Mouse (Mus musculus) embryonic facial prominence, embryonic 13.5 days (tissue): ENCODE results near the gene Tdp1. TPM values are rescaled to one million over a fixed set of nuclear protein-coding genes. Genes with fewer than 3 reads are reported as not detected.

Source experiments
- ATAC-seq: fragments of 200-750 bp; cut with Nextera tagmentation; 2 replicates; pipeline ENCODE4 v1.8.0; 2017; ENCODE audit warnings: low read depth; ENCODE audit not compliant: insufficient number of reproducible peaks, insufficient read depth, low FRiP score, low TSS enrichment
- H3K27ac ChIP-seq: fragments of 300-500 bp; sonication (generic); 2 replicates; pipeline ENCODE4 v1.5.1; 2015; ENCODE audit warnings: moderate library complexity, mild to moderate bottlenecking, inconsistent platforms
- H3K27me3 ChIP-seq: fragments of 300-500 bp; sonication (generic); 2 replicates; pipeline ENCODE4 v1.6.1; 2015; ENCODE audit warnings: mild to moderate bottlenecking, inconsistent platforms
- H3K36me3 ChIP-seq: fragments of 300-500 bp; sonication (generic); 2 replicates; pipeline ENCODE4 v1.6.1; 2015; ENCODE audit warnings: mild to moderate bottlenecking, inconsistent platforms
- H3K4me1 ChIP-seq: fragments of 300-500 bp; sonication (generic); 2 replicates; pipeline ENCODE4 v1.6.1; 2015; ENCODE audit warnings: inconsistent platforms
- H3K4me2 ChIP-seq: fragments of 300-500 bp; sonication (generic); 2 replicates; pipeline ENCODE4 v1.6.1; 2015; ENCODE audit warnings: moderate library complexity, mild to moderate bottlenecking, inconsistent platforms
- H3K4me3 ChIP-seq: fragments of 300-500 bp; sonication (generic); 2 replicates; pipeline ENCODE4 v1.5.1; 2015; ENCODE audit warnings: mild to moderate bottlenecking, inconsistent platforms
- H3K9ac ChIP-seq: fragments of 300-500 bp; sonication (generic); 2 replicates; pipeline ENCODE4 v1.6.1; 2015; ENCODE audit warnings: mild to moderate bottlenecking, inconsistent platforms
- H3K9me3 ChIP-seq: fragments of 300-500 bp; sonication (generic); 2 replicates; pipeline ENCODE4 v1.6.1; 2016; ENCODE audit warnings: inconsistent platforms
- WGBS: fragments of 180-500 bp; shearing (Covaris S2); methylation state at CpG from one replicate; pipeline ENCODE4 v1.1.7; 2015; ENCODE audit warnings: mixed read lengths; 5-methylcytosine and 5-hydroxymethylcytosine counted together
- polyA plus RNA-seq: library from polyadenylated mRNA; unstranded; fragments of >200 nt; fragmentation: Nextera tagmentation; extraction: Ambion mirVana; gene quantifications from 2 replicates; pipeline ENCODE4 v1.2.1, GENCODE M21; 2015

Tdp1 gene
- polyA plus RNA-seq, 1 experiment from 2014 or later = 65.5 TPM

GRCm38 (mm10) chr12:99929160-99929559 lies 44.8 kb downstream of the Tdp1 start:
- H3K4me2 ChIP-seq = no peak overlapping the region
- ATAC-seq = no peak
- no peak overlapping the region for H3K27ac ChIP-seq
- no peaks in the 10 kb centered on the region for H3K4me1 ChIP-seq
- no peaks in the 10 kb centered on the region for H3K27me3 ChIP-seq
- H3K9ac ChIP-seq = no peak overlapping the region
- no peaks in the 10 kb centered on the region for H3K9me3 ChIP-seq
- 77% methylated on average over 1 of the region's 1 CpGs for WGBS
- H3K4me3 ChIP-seq = no peak overlapping the region
- peaks cover 56% of the 10 kb centered on the region for H3K36me3 ChIP-seq

- no peak for ATAC-seq
- no peaks in the 10 kb centered on the region for H3K9me3 ChIP-seq
- H3K4me2 ChIP-seq = no peak overlapping the region
- H3K36me3 ChIP-seq = peaks cover 61% of the 10 kb centered on the region
- no peak overlapping the region for H3K4me3 ChIP-seq
- no peak overlapping the region for H3K9ac ChIP-seq
- 84% methylated on average over 4 of the region's 4 CpGs for WGBS
- no peak overlapping the region for H3K27ac ChIP-seq
- H3K4me1 ChIP-seq = no peaks in the 10 kb centered on the region
- no peaks in the 10 kb centered on the region for H3K27me3 ChIP-seq
Observed at GRCm38 (mm10) chr12:99932245-99932644, 47.9 kb downstream of the Tdp1 start.

GRCm38 (mm10) chr12:99933630-99934029 lies 49.3 kb downstream of the Tdp1 start:
- no peak overlapping the region for H3K4me3 ChIP-seq
- peaks cover 63% of the 10 kb centered on the region for H3K36me3 ChIP-seq
- H3K9me3 ChIP-seq = no peaks in the 10 kb centered on the region
- H3K4me1 ChIP-seq = no peaks in the 10 kb centered on the region
- 95% methylated on average over 3 of the region's 3 CpGs for WGBS
- H3K27me3 ChIP-seq = no peaks in the 10 kb centered on the region
- H3K27ac ChIP-seq = no peak overlapping the region
- no peak overlapping the region for H3K9ac ChIP-seq
- no peak for ATAC-seq
- H3K4me2 ChIP-seq = no peak overlapping the region

- no peaks in the 10 kb centered on the region for H3K27me3 ChIP-seq
- H3K9me3 ChIP-seq = no peaks in the 10 kb centered on the region
- 91% methylated on average over 8 of the region's 8 CpGs for WGBS
- H3K36me3 ChIP-seq = peaks cover 75% of the 10 kb centered on the region
- no peaks in the 10 kb centered on the region for H3K4me1 ChIP-seq
- H3K9ac ChIP-seq = no peak overlapping the region
- H3K4me3 ChIP-seq = no peak overlapping the region
- ATAC-seq = no peak
- H3K27ac ChIP-seq = no peak overlapping the region
- H3K4me2 ChIP-seq = no peak overlapping the region
Observed at GRCm38 (mm10) chr12:99935403-99935802, 51.1 kb downstream of the Tdp1 start.

GRCm38 (mm10) chr12:99938476-99938875 lies 54.2 kb downstream of the Tdp1 start:
- no peak overlapping the region for H3K9ac ChIP-seq
- no peak overlapping the region for H3K4me3 ChIP-seq
- no peaks in the 10 kb centered on the region for H3K4me1 ChIP-seq
- whole genome bisulfite sequencing = 60% methylated on average over 4 of the region's 4 CpGs
- peaks cover 83% of the 10 kb centered on the region for H3K36me3 ChIP-seq
- H3K4me2 ChIP-seq = no peak overlapping the region
- no peak overlapping the region for H3K27ac ChIP-seq
- H3K27me3 ChIP-seq = no peaks in the 10 kb centered on the region
- H3K9me3 ChIP-seq = no peaks in the 10 kb centered on the region
- ATAC-seq = no peak

GRCm38 (mm10) chr12:99939179-99939578 lies 54.9 kb downstream of the Tdp1 start:
- no peak overlapping the region for H3K4me3 ChIP-seq
- no peak overlapping the region for H3K27ac ChIP-seq
- no peak overlapping the region for H3K9ac ChIP-seq
- ATAC-seq = no peak
- peaks cover 83% of the 10 kb centered on the region for H3K36me3 ChIP-seq
- no peak overlapping the region for H3K4me2 ChIP-seq
- H3K27me3 ChIP-seq = no peaks in the 10 kb centered on the region
- no peaks in the 10 kb centered on the region for H3K9me3 ChIP-seq
- no peaks in the 10 kb centered on the region for H3K4me1 ChIP-seq
- 89% methylated on average over 6 of the region's 6 CpGs for WGBS

- ATAC-seq = no peak
- Histone ChIP-seq H3K27me3 (no peaks in the 10 kb centered on the region), H3K9me3 (no peaks in the 10 kb centered on the region), H3K9ac (no peak overlapping the region), H3K4me3 (no peak overlapping the region), H3K4me1 (no peaks in the 10 kb centered on the region), H3K36me3 (peaks cover 77% of the 10 kb centered on the region), H3K27ac (no peak overlapping the region), H3K4me2 (no peak overlapping the region)
- WGBS = 90% methylated on average over 7 of the region's 7 CpGs
Observed at GRCm38 (mm10) chr12:99940704-99941103, 56.4 kb downstream of the Tdp1 start.

- H3K9me3 ChIP-seq = no peaks in the 10 kb centered on the region
- no peaks in the 10 kb centered on the region for H3K4me1 ChIP-seq
- no peaks in the 10 kb centered on the region for H3K27me3 ChIP-seq
- H3K9ac ChIP-seq = no peak overlapping the region
- WGBS = 75% methylated on average over 8 of the region's 8 CpGs
- no peak overlapping the region for H3K4me3 ChIP-seq
- no peak overlapping the region for H3K4me2 ChIP-seq
- no peak overlapping the region for H3K27ac ChIP-seq
- no peak for ATAC-seq
- peaks cover 69% of the 10 kb centered on the region for H3K36me3 ChIP-seq
Observed at GRCm38 (mm10) chr12:99942441-99942840, 58.1 kb downstream of the Tdp1 start.

- no peak overlapping the region for H3K9ac ChIP-seq
- no peak for ATAC-seq
Observed at GRCm38 (mm10) chr12:99952928-99953327, 68.6 kb downstream of the Tdp1 start.

GRCm38 (mm10) chr12:99956411-99956810 lies 72.1 kb downstream of the Tdp1 start:
- Histone ChIP-seq H3K4me1 (peaks cover 10% of the 10 kb centered on the region; the same call in 1 of the 2 replicates), H3K4me2 (no peak overlapping the region), H3K9me3 (no peaks in the 10 kb centered on the region), H3K36me3 (peaks cover 17% of the 10 kb centered on the region), H3K27ac (no peak overlapping the region), H3K4me3 (no peak overlapping the region), H3K27me3 (peaks cover 17% of the 10 kb centered on the region), H3K9ac (no peak overlapping the region)
- no peak for ATAC-seq
- 84% methylated on average over 7 of the region's 7 CpGs for WGBS

More at GRCm38 (mm10) chr12:99952928-99953327, 68.6 kb downstream of the Tdp1 start:
- H3K4me1 ChIP-seq = peaks cover 4% of the 10 kb centered on the region; the same call in 1 of the 2 replicates
- no peak overlapping the region for H3K4me3 ChIP-seq
- peaks cover 26% of the 10 kb centered on the region for H3K36me3 ChIP-seq
- H3K4me2 ChIP-seq = no peak overlapping the region
- no peaks in the 10 kb centered on the region for H3K27me3 ChIP-seq
- H3K9me3 ChIP-seq = no peaks in the 10 kb centered on the region
- H3K27ac ChIP-seq = no peak overlapping the region
- WGBS = 51% methylated on average over 7 of the region's 7 CpGs

GRCm38 (mm10) chr12:99958068-99959060 lies 74.0 kb downstream of the Tdp1 start:
- peaks cover 26% of the 10 kb centered on the region for H3K27me3 ChIP-seq
- ATAC-seq = no peak
- H3K4me3 ChIP-seq = no peak overlapping the region
- WGBS = 43% methylated on average over 9 of the region's 9 CpGs
- H3K36me3 ChIP-seq = peaks cover 13% of the 10 kb centered on the region
- no peak overlapping the region for H3K9ac ChIP-seq
- H3K4me2 ChIP-seq = no peak overlapping the region
- H3K4me1 ChIP-seq = peaks cover 10% of the 10 kb centered on the region; the same call in 1 of the 2 replicates
- H3K9me3 ChIP-seq = no peaks in the 10 kb centered on the region
- no peak overlapping the region for H3K27ac ChIP-seq

- H3K27ac ChIP-seq = no peak overlapping the region
- H3K9me3 ChIP-seq = no peaks in the 10 kb centered on the region
- H3K36me3 ChIP-seq = peaks cover 13% of the 10 kb centered on the region
- peaks cover 12% of the 10 kb centered on the region for H3K4me1 ChIP-seq
- no peak overlapping the region for H3K4me2 ChIP-seq
- no peak for ATAC-seq
- no peak overlapping the region for H3K9ac ChIP-seq
- H3K27me3 ChIP-seq = peaks cover 35% of the 10 kb centered on the region
- no peak overlapping the region for H3K4me3 ChIP-seq
Observed at GRCm38 (mm10) chr12:99959291-99959690, 75.0 kb downstream of the Tdp1 start.
